Mouse (Mus musculus) hindbrain, embryonic 11.5 days (tissue): ENCODE measurements at regions not wholly inside any gene's neighbourhood (a gene's known extent, or its start where the extent isn't known, plus 50 kb on each side); places are given as distances from the start of the nearest gene placed in this dataset.

Experiments used
- ATAC-seq: fragments of 200-750 bp; cut with Nextera tagmentation; 2 replicates; pipeline ENCODE4 v1.8.0; 2017; ENCODE audit warnings: mild to moderate bottlenecking, moderate TSS enrichment, moderate library complexity; ENCODE audit not compliant: low FRiP score
- DNase-seq: peaks from one replicate; pipeline ENCODE4 v3.0.0-alpha.2; 2015; ENCODE audit warnings: low spot score
- H3K27ac ChIP-seq: fragments of 300-500 bp; sonication (generic); 2 replicates; pipeline ENCODE4 v1.5.1; 2014; ENCODE audit warnings: mild to moderate bottlenecking, low read depth, low read length
- H3K27me3 ChIP-seq: fragments of 300-500 bp; sonication (generic); 2 replicates; pipeline ENCODE4 v1.6.1; 2014; ENCODE audit warnings: mild to moderate bottlenecking, low read length, moderate library complexity, mixed read lengths; ENCODE audit not compliant: control insufficient read depth, insufficient read depth
- H3K36me3 ChIP-seq: fragments of 300-500 bp; sonication (generic); 2 replicates; pipeline ENCODE4 v1.6.1; 2014; ENCODE audit warnings: mild to moderate bottlenecking, low read length, moderate library complexity, mixed read lengths; ENCODE audit not compliant: control insufficient read depth, insufficient read depth
- H3K4me1 ChIP-seq: fragments of 300-500 bp; sonication (generic); replicated peaks from 2 replicates; pipeline ENCODE4 v1.6.1; 2014; ENCODE audit warnings: low read length, mixed read lengths; ENCODE audit not compliant: control insufficient read depth, insufficient read depth
- H3K4me2 ChIP-seq: fragments of 300-500 bp; sonication (generic); replicated peaks from 2 replicates; pipeline ENCODE4 v1.6.1; 2014; ENCODE audit warnings: mild to moderate bottlenecking, low read depth, low read length
- H3K4me3 ChIP-seq: fragments of 300-500 bp; sonication (generic); 2 replicates; pipeline ENCODE4 v1.5.1; 2014; ENCODE audit warnings: low read depth, low read length
- H3K9ac ChIP-seq: fragments of 300-500 bp; sonication (generic); 2 replicates; pipeline ENCODE4 v1.6.1; 2014; ENCODE audit warnings: low read depth, low read length
- H3K9me3 ChIP-seq: fragments of 300-500 bp; sonication (generic); 2 replicates; pipeline ENCODE4 v1.6.1; 2016; ENCODE audit warnings: low read length; ENCODE audit not compliant: control insufficient read depth
- WGBS: fragments of 180-500 bp; shearing (Covaris S2); extraction: QIAGEN DNeasy Blood & Tissue Kit; methylation state at CpG from one replicate; pipeline ENCODE4 v1.1.7; 2014; 5-methylcytosine and 5-hydroxymethylcytosine counted together

- Histone ChIP-seq H3K9me3 (no peaks in the 10 kb centered on the region), H3K36me3 (no peaks in the 10 kb centered on the region), H3K27ac (no peak overlapping the region), H3K4me1 (peaks cover 7% of the 10 kb centered on the region; the same call in 1 of the 2 replicates), H3K4me2 (no peak overlapping the region), H3K27me3 (peaks cover 3% of the 10 kb centered on the region; the same call in 1 of the 2 replicates), H3K4me3 (no peak overlapping the region), H3K9ac (no peak overlapping the region)
- WGBS, result 68% methylated on average over 6 of the region's 6 CpGs
- no peak for DNase-seq
- no peak for ATAC-seq
Measured at GRCm38 (mm10) chr13:44101806-44102205, 317.2 kb downstream of the Cd83 start.

GRCm38 (mm10) chr13:44102257-44102656 lies 317.7 kb downstream of the Cd83 start:
- H3K27ac ChIP-seq, result no peak overlapping the region
- DNase-seq, result no peak
- H3K4me2 ChIP-seq, result no peak overlapping the region
- no peak overlapping the region for H3K4me3 ChIP-seq
- no peak overlapping the region for H3K9ac ChIP-seq
- H3K36me3 ChIP-seq, result no peaks in the 10 kb centered on the region
- WGBS, result 57% methylated on average over 4 of the region's 4 CpGs
- peaks cover 3% of the 10 kb centered on the region; the same call in 1 of the 2 replicates for H3K27me3 ChIP-seq
- H3K9me3 ChIP-seq, result no peaks in the 10 kb centered on the region
- ATAC-seq, result no peak
- H3K4me1 ChIP-seq, result peaks cover 7% of the 10 kb centered on the region; the same call in 1 of the 2 replicates

- Histone ChIP-seq H3K9me3 (no peaks in the 10 kb centered on the region), H3K4me3 (no peak overlapping the region), H3K4me2 (no peak overlapping the region), H3K27ac (no peak overlapping the region), H3K9ac (no peak overlapping the region), H3K36me3 (no peaks in the 10 kb centered on the region), H3K27me3 (peaks cover 3% of the 10 kb centered on the region; the same call in 1 of the 2 replicates), H3K4me1 (peaks cover 7% of the 10 kb centered on the region; the same call in 1 of the 2 replicates)
- no peak for DNase-seq
- 90% methylated on average over 7 of the region's 7 CpGs for WGBS
- no peak for ATAC-seq
Measured at GRCm38 (mm10) chr13:44103340-44103739, 318.8 kb downstream of the Cd83 start.

- Histone ChIP-seq H3K27ac (no peak overlapping the region), H3K9ac (no peak overlapping the region), H3K27me3 (peaks cover 3% of the 10 kb centered on the region; the same call in 1 of the 2 replicates), H3K4me3 (no peak overlapping the region), H3K4me1 (peaks cover 7% of the 10 kb centered on the region; the same call in 1 of the 2 replicates), H3K4me2 (no peak overlapping the region), H3K9me3 (no peaks in the 10 kb centered on the region), H3K36me3 (no peaks in the 10 kb centered on the region)
- 46% methylated on average over 5 of the region's 5 CpGs for WGBS
- DNase-seq (no peak), ATAC-seq (no peak)
Measured at GRCm38 (mm10) chr13:44105161-44105560, 320.6 kb downstream of the Cd83 start.

GRCm38 (mm10) chr13:44108695-44109094 lies 324.1 kb downstream of the Cd83 start:
- WGBS, result 78% methylated on average over 11 of the region's 11 CpGs
- H3K4me2 ChIP-seq, result no peak overlapping the region
- H3K4me3 ChIP-seq, result no peak overlapping the region
- ATAC-seq (no peak), DNase-seq (no peak)
- H3K27ac ChIP-seq, result no peak overlapping the region
- no peaks in the 10 kb centered on the region for H3K9me3 ChIP-seq
- H3K36me3 ChIP-seq, result no peaks in the 10 kb centered on the region
- H3K9ac ChIP-seq, result no peak overlapping the region
- no peaks in the 10 kb centered on the region for H3K4me1 ChIP-seq
- H3K27me3 ChIP-seq, result no peaks in the 10 kb centered on the region

GRCm38 (mm10) chr13:44113043-44113442 lies 328.5 kb downstream of the Cd83 start:
- ATAC-seq, result no peak
- no peaks in the 10 kb centered on the region for H3K27me3 ChIP-seq

GRCm38 (mm10) chr13:44114856-44115255 lies 330.3 kb downstream of the Cd83 start:
- H3K4me3 ChIP-seq, result no peak overlapping the region
- H3K4me2 ChIP-seq, result no peak overlapping the region
- WGBS, result 87% methylated on average over 5 of the region's 5 CpGs
- H3K9me3 ChIP-seq, result no peaks in the 10 kb centered on the region
- no peak overlapping the region for H3K27ac ChIP-seq
- H3K9ac ChIP-seq, result no peak overlapping the region
- no peaks in the 10 kb centered on the region for H3K36me3 ChIP-seq
- ATAC-seq, result no peak
- DNase-seq, result no peak
- no peaks in the 10 kb centered on the region for H3K4me1 ChIP-seq
- no peaks in the 10 kb centered on the region for H3K27me3 ChIP-seq

More at GRCm38 (mm10) chr13:44113043-44113442, 328.5 kb downstream of the Cd83 start:
- H3K36me3 ChIP-seq, result no peaks in the 10 kb centered on the region
- no peak overlapping the region for H3K4me3 ChIP-seq
- H3K4me1 ChIP-seq, result no peaks in the 10 kb centered on the region
- no peak overlapping the region for H3K4me2 ChIP-seq
- DNase-seq, result no peak
- no peak overlapping the region for H3K9ac ChIP-seq
- H3K9me3 ChIP-seq, result no peaks in the 10 kb centered on the region
- no peak overlapping the region for H3K27ac ChIP-seq
- 91% methylated on average over 5 of the region's 5 CpGs for WGBS

- Histone ChIP-seq H3K9ac (no peak overlapping the region), H3K27ac (no peak overlapping the region), H3K4me1 (no peaks in the 10 kb centered on the region), H3K27me3 (no peaks in the 10 kb centered on the region), H3K4me2 (no peak overlapping the region), H3K36me3 (no peaks in the 10 kb centered on the region), H3K4me3 (no peak overlapping the region), H3K9me3 (no peaks in the 10 kb centered on the region)
- ATAC-seq, result no peak
- 87% methylated on average over 9 of the region's 9 CpGs for WGBS
- DNase-seq, result no peak
Measured at GRCm38 (mm10) chr13:44117841-44118240, 333.3 kb downstream of the Cd83 start.

GRCm38 (mm10) chr13:44118846-44119245 lies 334.3 kb downstream of the Cd83 start:
- H3K9me3 ChIP-seq, result no peaks in the 10 kb centered on the region
- H3K36me3 ChIP-seq, result no peaks in the 10 kb centered on the region
- no peaks in the 10 kb centered on the region for H3K27me3 ChIP-seq
- ATAC-seq (no peak), DNase-seq (no peak)
- H3K9ac ChIP-seq, result no peak overlapping the region
- no peak overlapping the region for H3K27ac ChIP-seq
- H3K4me3 ChIP-seq, result no peak overlapping the region
- H3K4me2 ChIP-seq, result no peak overlapping the region
- H3K4me1 ChIP-seq, result no peaks in the 10 kb centered on the region
- 88% methylated on average over 6 of the region's 6 CpGs for WGBS
